In genomic region chr12:76961932-76962891, GRCm38 (mm10) we compare ENCODE assay signal across 8 mouse cellular contexts. TPM values are rescaled to one million over a fixed set of nuclear protein-coding genes. Genes with fewer than 3 reads are reported as not detected.
DNase-seq lines count a peak whose midpoint lies in the region; ATAC-seq and TF ChIP-seq lines count a peak whose summit lies in the region.

Gene Max (minus strand): TSS chr12:76962201.

- peak within 1 kb of the TSS; percentile 83 for H3K4me3 ChIP-seq in G1E (ENCODE audit: low read depth, low read length)
- peak within 1 kb of the TSS; percentile 72 for H3K4me3 ChIP-seq in forebrain, embryonic 16.5 days (replicated peaks; ENCODE audit: low read length)
- peak within 1 kb of the TSS; percentile 98 for H3K4me3 ChIP-seq in layer of hippocampus, adult 2 months
- peak within 1 kb of the TSS; percentile 77 for H3K4me3 ChIP-seq in lung, embryonic 14.5 days (ENCODE audit: low read depth, low read length)
- H3K4me3 ChIP-seq in olfactory bulb, adult 2 months (ENCODE audit: insufficient read depth, low read depth, low read length): peak within 1 kb of the TSS; percentile 87
- peak within 1 kb of the TSS; percentile 59 for H3K4me3 ChIP-seq in thymus, adult 2 months (ENCODE audit: control insufficient read depth, insufficient read depth, low read length)

- peaks cover 6% of the 10 kb centered on the region for H3K27me3 ChIP-seq in G1E (ENCODE audit: insufficient read depth, low read length)
- no peaks in the 10 kb centered on the region for H3K27me3 ChIP-seq in forebrain, embryonic 16.5 days (replicated peaks; ENCODE audit: control insufficient read depth, insufficient read depth, low read length)
- H3K27me3 ChIP-seq in lung, embryonic 14.5 days (ENCODE audit: insufficient read depth, low read length): no peaks in the 10 kb centered on the region
- no peaks in the 10 kb centered on the region for H3K27me3 ChIP-seq in thymus, adult 2 months (ENCODE audit: control insufficient read depth, insufficient read depth, low read length)

- TF ChIP-seq CTCF in G1E (IDR thresholded peaks at IDR 0.05; ENCODE audit: low read depth, low read length): no peak
- peak; percentile 50 for TF ChIP-seq CTCF in layer of hippocampus, adult 2 months (conservative IDR thresholded peaks at IDR 0.05)
- TF ChIP-seq CTCF in lung, embryonic 14.5 days (IDR thresholded peaks at IDR 0.05; ENCODE audit: low read depth): peak; percentile 40
- no peak for TF ChIP-seq CTCF in olfactory bulb, adult 2 months (IDR thresholded peaks at IDR 0.05; ENCODE audit: insufficient read depth, low read depth, low read length)
- 0 out of 2 replicates have a peak, but pooled peaks have one; percentile 31 for TF ChIP-seq CTCF in thymus, adult 2 months (IDR thresholded peaks at IDR 0.05; ENCODE audit: borderline replicate concordance, control insufficient read depth, extremely low read depth, insufficient read depth, low read length, poor library complexity)

- ATAC-seq in G1E (ENCODE audit: extremely low read depth, insufficient number of reproducible peaks, low FRiP score, poor library complexity, severe bottlenecking): peak; percentile 90
- peak; percentile 100 for ATAC-seq in forebrain, embryonic 16.5 days
- ATAC-seq in lung, embryonic 14.5 days (ENCODE audit: insufficient read depth): peak; percentile 99

- 0 out of 2 replicates have a peak, but pooled peaks have one; percentile 41 for TF ChIP-seq POLR2A in olfactory bulb, adult 2 months (IDR thresholded peaks at IDR 0.05; ENCODE audit: insufficient read depth, low read depth, low read length)
- peak; percentile 87 for TF ChIP-seq POLR2A in thymus, adult 2 months (IDR thresholded peaks at IDR 0.05; ENCODE audit: control insufficient read depth, extremely low read depth, insufficient read depth, low read length, poor library complexity)

- intact Hi-C loops in heart, postnatal 36 days (cut with DNase I): loop anchor here (2.0 to 5.0 kb wide), 3 partner anchors 80 to 275 kb away; partner anchors contain the start of gene Fut8

- peaks cover 42% of the 10 kb centered on the region for H3K4me1 ChIP-seq in G1E (ENCODE audit: insufficient read depth, low read depth, low read length)
- H3K4me1 ChIP-seq in forebrain, embryonic 16.5 days (replicated peaks; ENCODE audit: control insufficient read depth, insufficient read depth, low read length): peaks cover 13% of the 10 kb centered on the region
- 0 out of 2 replicates have a peak, but pooled peaks cover 3% of the 10 kb centered on the region for H3K4me1 ChIP-seq in lung, embryonic 14.5 days (ENCODE audit: insufficient read depth)
- 0 out of 2 replicates have a peak, but pooled peaks cover 3% of the 10 kb centered on the region for H3K4me1 ChIP-seq in olfactory bulb, adult 2 months (ENCODE audit: control insufficient read depth, insufficient read depth, low read length)
- H3K4me1 ChIP-seq in thymus, adult 2 months (replicated peaks; ENCODE audit: control insufficient read depth, insufficient read depth, low read length): peaks cover 4% of the 10 kb centered on the region

- no peaks in the 10 kb centered on the region for H3K9me3 ChIP-seq in G1E (replicated peaks)
- H3K9me3 ChIP-seq in forebrain, embryonic 16.5 days (ENCODE audit: control insufficient read depth, low read length): no peaks in the 10 kb centered on the region
- no peaks in the 10 kb centered on the region for H3K9me3 ChIP-seq in lung, embryonic 14.5 days (ENCODE audit: low read depth, low read length)

- H3K4me2 ChIP-seq in forebrain, embryonic 16.5 days (ENCODE audit: low read length): peak within 1 kb of the TSS; percentile 90
- peak within 1 kb of the TSS; percentile 72 for H3K4me2 ChIP-seq in lung, embryonic 14.5 days

- peak; percentile 98 for DNase-seq in G1E (ENCODE audit: low spot score)
- peak; percentile 99 to 100 for DNase-seq in cerebellum, adult 18-20 months
- peak; percentile 97 for DNase-seq in heart, postnatal 36 days
- peak; percentile 99 to 100 for DNase-seq in layer of hippocampus, adult 2 months (ENCODE audit: low spot score in 2 of 2)
- DNase-seq in lung, embryonic 14.5 days: peak; percentile 99
- DNase-seq in thymus, adult 2 months: peak; percentile 96

- H3K9ac ChIP-seq in forebrain, embryonic 16.5 days (replicated peaks; ENCODE audit: low read depth, low read length): peak within 1 kb of the TSS; percentile 81
- peak within 1 kb of the TSS; percentile 81 for H3K9ac ChIP-seq in lung, embryonic 14.5 days

- under 1% methylated on average over 66 of the region's 73 CpGs for WGBS in forebrain, embryonic 16.5 days
- WGBS in lung, embryonic 14.5 days: under 1% methylated on average over 73 of the region's 73 CpGs
- under 1% methylated on average over 73 of the region's 73 CpGs for WGBS in olfactory bulb, adult 2 months
- under 1% methylated on average over 73 of the region's 73 CpGs for WGBS in thymus, adult 2 months

- H3K27ac ChIP-seq in forebrain, embryonic 16.5 days (ENCODE audit: low read length): peak within 1 kb of the TSS; percentile 62
- peak within 1 kb of the TSS; percentile 85 for H3K27ac ChIP-seq in layer of hippocampus, adult 2 months
- H3K27ac ChIP-seq in lung, embryonic 14.5 days (ENCODE audit: low read depth): peak within 1 kb of the TSS; percentile 69
- no peak within 1 kb of the TSS; the same call in 1 of the 2 replicates for H3K27ac ChIP-seq in olfactory bulb, adult 2 months (ENCODE audit: insufficient read depth, low read depth, low read length)
- H3K27ac ChIP-seq in thymus, adult 2 months (ENCODE audit: control insufficient read depth, insufficient read depth, low read length): peak within 1 kb of the TSS; percentile 6; the same call in 1 of the 2 replicates

- H3K36me3 ChIP-seq in G1E (replicated peaks): peaks cover 27% of the 10 kb centered on the region
- peaks cover 4% of the 10 kb centered on the region; the same call in 1 of the 2 replicates for H3K36me3 ChIP-seq in forebrain, embryonic 16.5 days (ENCODE audit: control insufficient read depth, insufficient read depth)
- peaks cover 29% of the 10 kb centered on the region for H3K36me3 ChIP-seq in lung, embryonic 14.5 days (ENCODE audit: insufficient read depth)
- no peaks in the 10 kb centered on the region for H3K36me3 ChIP-seq in thymus, adult 2 months (ENCODE audit: control insufficient read depth, insufficient read depth, low read length)

RNA-seq across cellular contexts. Expression of gene Max, which starts in this region (rescaled TPM):
- total RNA-seq in G1E (2014; fragmentation: Nextera tagmentation) (252 and 272 TPM in 2 replicates), G1E (2017) (128 and 136 TPM in 2 replicates)
- polyA plus RNA-seq in G1E (2012): 129 and 144 TPM in 2 replicates
- 20.4 and 25.2 TPM in 2 replicates for polyA plus RNA-seq in forebrain, embryonic 16.5 days (2015; fragmentation: Nextera tagmentation; extraction: Ambion mirVana)
- 10 to 100 TPM; 67.7 to 68.0 TPM for total RNA-seq in heart, postnatal 36 days (2021)
- total RNA-seq in layer of hippocampus, adult 2 months (2021): 10 to 100 TPM; 69.6 to 78.7 TPM
- polyA plus RNA-seq in lung, embryonic 14.5 days (2014; fragmentation: Nextera tagmentation; extraction: Ambion mirVana): 23.7 and 25.5 TPM in 2 replicates
- not detected in 2 replicates for polyA plus RNA-seq in olfactory bulb, adult 2 months (2012; ENCODE audit: insufficient read depth, insufficient read length, low replicate concordance, missing spikeins)
- polyA plus RNA-seq in thymus, adult 2 months (2012; rRNA removed): 54.9 and 56.1 TPM in 2 replicates

Comparison
In these comparisons a context has a peak if more than half of its experiments do, and no peak if none do; other contexts are left out.
1. RNA of gene Max (polyA plus RNA-seq): 129 to 144 TPM in G1E, 54.9 to 56.1 TPM in thymus, adult 2 months, 23.7 to 25.5 TPM in lung, embryonic 14.5 days and 20.4 to 25.2 TPM in forebrain, embryonic 16.5 days; not detected in olfactory bulb, adult 2 months; every median in the first group is over 10 times any median in the second.
2. CTCF ChIP-seq: peak in layer of hippocampus, adult 2 months (single experiment), lung, embryonic 14.5 days (single experiment) and thymus, adult 2 months (single experiment); none in G1E (single experiment) and olfactory bulb, adult 2 months (single experiment).
3. Peak in every context shown above with its lines, with median percentiles within 50 percentile points of each other: ATAC-seq, DNase-seq and H3K4me3 ChIP-seq.